Mouse (Mus musculus): Measurements from ENCODE around the gene Hydin.
"Not testable (repeated sequence)": the region's sequence is repeated elsewhere in the genome, so short reads cannot be mapped to it uniquely, and the experiment has no call there.

Hydin gene

GRCm38 (mm10) chr8:110339447-110339846 lies 72.7 kb downstream of the Hydin start:
- DNase-seq (ENCODE audit: low spot score) = no peak

- DNase-seq (ENCODE audit: low spot score) = no peak
These were observed 73.4 kb downstream of the Hydin start for GRCm38 (mm10) chr8:110340090-110340703.

GRCm38 (mm10) chr8:110345697-110346394 lies 79.1 kb downstream of the Hydin start:
- no peak for DNase-seq (ENCODE audit: low spot score)

GRCm38 (mm10) chr8:110346915-110347314 lies 80.1 kb downstream of the Hydin start:
- DNase-seq (ENCODE audit: low spot score) = no peak

- DNase-seq (ENCODE audit: low spot score) = no peak
These were observed 83.9 kb downstream of the Hydin start for GRCm38 (mm10) chr8:110350725-110351124.

- DNase-seq (ENCODE audit: low spot score) = no peak
These were observed 85.1 kb downstream of the Hydin start for GRCm38 (mm10) chr8:110351909-110352308.

GRCm38 (mm10) chr8:110362975-110363374 lies 96.2 kb downstream of the Hydin start:
- no peak for DNase-seq (ENCODE audit: low spot score)

GRCm38 (mm10) chr8:110372836-110373235 lies 106.1 kb downstream of the Hydin start:
- DNase-seq (ENCODE audit: low spot score) = no peak

- DNase-seq (ENCODE audit: low spot score) = no peak
These were observed 106.9 kb downstream of the Hydin start for GRCm38 (mm10) chr8:110373695-110374094.

GRCm38 (mm10) chr8:110382751-110383150 lies 116.0 kb downstream of the Hydin start:
- no peak for DNase-seq (ENCODE audit: low spot score)

- not testable (repeated sequence) for DNase-seq (ENCODE audit: low spot score)
These were observed 117.9 kb downstream of the Hydin start for GRCm38 (mm10) chr8:110384632-110385031.

- DNase-seq (ENCODE audit: low spot score) = no peak
These were observed 128.9 kb downstream of the Hydin start for GRCm38 (mm10) chr8:110395656-110396055.

GRCm38 (mm10) chr8:110400536-110400935 lies 133.8 kb downstream of the Hydin start:
- DNase-seq (ENCODE audit: low spot score) = no peak

- DNase-seq (ENCODE audit: low spot score) = no peak
These were observed 135.5 kb downstream of the Hydin start for GRCm38 (mm10) chr8:110402311-110402710.

GRCm38 (mm10) chr8:110404516-110404915 lies 137.7 kb downstream of the Hydin start:
- no peak for DNase-seq (ENCODE audit: low spot score)

GRCm38 (mm10) chr8:110415121-110415520 lies 148.3 kb downstream of the Hydin start:
- no peak for DNase-seq (ENCODE audit: low spot score)

- no peak for DNase-seq (ENCODE audit: low spot score)
These were observed 150.2 kb downstream of the Hydin start for GRCm38 (mm10) chr8:110416931-110417330.

GRCm38 (mm10) chr8:110417801-110418200 lies 151.0 kb downstream of the Hydin start:
- DNase-seq (ENCODE audit: low spot score) = no peak

GRCm38 (mm10) chr8:110419711-110420110 lies 152.9 kb downstream of the Hydin start:
- DNase-seq (ENCODE audit: low spot score) = no peak

- no peak for DNase-seq (ENCODE audit: low spot score)
These were observed 153.4 kb downstream of the Hydin start for GRCm38 (mm10) chr8:110420221-110420620.

GRCm38 (mm10) chr8:110424146-110424545 lies 157.4 kb downstream of the Hydin start:
- no peak for DNase-seq (ENCODE audit: low spot score)

- no peak for DNase-seq (ENCODE audit: low spot score)
These were observed 164.6 kb downstream of the Hydin start for GRCm38 (mm10) chr8:110431340-110431739.

- no peak for DNase-seq (ENCODE audit: low spot score)
These were observed 173.8 kb downstream of the Hydin start for GRCm38 (mm10) chr8:110440528-110440927.

GRCm38 (mm10) chr8:110444276-110444675 lies 177.5 kb downstream of the Hydin start:
- no peak for DNase-seq (ENCODE audit: low spot score)
